Mouse (Mus musculus): Measurements from ENCODE around the gene Gm4450. TPM values are rescaled to one million over a fixed set of nuclear protein-coding genes. Genes with fewer than 3 reads are reported as not detected.
"Not testable (repeated sequence)": the region's sequence is repeated elsewhere in the genome, so short reads cannot be mapped to it uniquely, and the experiment has no call there.

Gm4450 gene
- polyA plus RNA-seq, 1 experiment: not detected

- not testable (repeated sequence) for H3K27ac ChIP-seq (ENCODE audit: insufficient read depth, low read length); H3K36me3 ChIP-seq (ENCODE audit: control insufficient read depth, insufficient read depth, low read length, poor library complexity, severe bottlenecking); H3K4me1 ChIP-seq (ENCODE audit: control insufficient read depth, insufficient read depth, low read length); H3K9ac ChIP-seq (ENCODE audit: low read depth, poor library complexity, severe bottlenecking); H3K9me3 ChIP-seq (replicated peaks; ENCODE audit: control insufficient read depth, insufficient read depth, low read length, poor library complexity, severe bottlenecking); H3K27me3 ChIP-seq (ENCODE audit: control insufficient read depth, insufficient read depth, low read length, poor library complexity, severe bottlenecking); H3K4me3 ChIP-seq (ENCODE audit: low read depth, low read length)
These were observed 13.7 kb downstream of the Gm4450 start for GRCm38 (mm10) chr3:98443149-98443779.

GRCm38 (mm10) chr3:98442245-98442644 lies 14.7 kb downstream of the Gm4450 start:
- H3K4me1 ChIP-seq (ENCODE audit: control insufficient read depth, insufficient read depth, low read length); H3K9ac ChIP-seq (ENCODE audit: low read depth, poor library complexity, severe bottlenecking); H3K27ac ChIP-seq (ENCODE audit: insufficient read depth, low read length); H3K9me3 ChIP-seq (replicated peaks; ENCODE audit: control insufficient read depth, insufficient read depth, low read length, poor library complexity, severe bottlenecking); H3K27me3 ChIP-seq (ENCODE audit: control insufficient read depth, insufficient read depth, low read length, poor library complexity, severe bottlenecking); H3K36me3 ChIP-seq (ENCODE audit: control insufficient read depth, insufficient read depth, low read length, poor library complexity, severe bottlenecking); H3K4me3 ChIP-seq (ENCODE audit: low read depth, low read length): not testable (repeated sequence)

GRCm38 (mm10) chr3:98435030-98435429 lies 21.9 kb downstream of the Gm4450 start:
- Histone ChIP-seq H3K9ac (ENCODE audit: low read depth, poor library complexity, severe bottlenecking) (no peak overlapping the region), H3K36me3 (ENCODE audit: control insufficient read depth, insufficient read depth, low read length, poor library complexity, severe bottlenecking) (no peaks in the 10 kb centered on the region), H3K27ac (ENCODE audit: insufficient read depth, low read length) (no peak overlapping the region), H3K4me3 (ENCODE audit: low read depth, low read length) (no peak overlapping the region), H3K4me1 (ENCODE audit: control insufficient read depth, insufficient read depth, low read length) (no peaks in the 10 kb centered on the region), H3K27me3 (ENCODE audit: control insufficient read depth, insufficient read depth, low read length, poor library complexity, severe bottlenecking) (no peaks in the 10 kb centered on the region), H3K9me3 (replicated peaks; ENCODE audit: control insufficient read depth, insufficient read depth, low read length, poor library complexity, severe bottlenecking) (no peaks in the 10 kb centered on the region)
- TF ChIP-seq EP300 (IDR thresholded peaks at IDR 0.05; ENCODE audit: insufficient read depth, low read depth, low read length): no peak
- no peak for TF ChIP-seq CTCF (IDR thresholded peaks at IDR 0.05; ENCODE audit: low read depth, low read length)
- TF ChIP-seq POLR2A (IDR thresholded peaks at IDR 0.05; ENCODE audit: insufficient read depth, low read length): no peak

- H3K9ac ChIP-seq (ENCODE audit: low read depth, poor library complexity, severe bottlenecking): no peak overlapping the region
- TF ChIP-seq EP300 (IDR thresholded peaks at IDR 0.05; ENCODE audit: insufficient read depth, low read depth, low read length): no peak
- TF ChIP-seq POLR2A (IDR thresholded peaks at IDR 0.05; ENCODE audit: insufficient read depth, low read length): no peak
- TF ChIP-seq CTCF (IDR thresholded peaks at IDR 0.05; ENCODE audit: low read depth, low read length): no peak
- peaks cover 2% of the 10 kb centered on the region; the same call in 1 of the 2 replicates for H3K27me3 ChIP-seq (ENCODE audit: control insufficient read depth, insufficient read depth, low read length, poor library complexity, severe bottlenecking)
- no peak overlapping the region for H3K4me3 ChIP-seq (ENCODE audit: low read depth, low read length)
- no peaks in the 10 kb centered on the region for H3K36me3 ChIP-seq (ENCODE audit: control insufficient read depth, insufficient read depth, low read length, poor library complexity, severe bottlenecking)
- no peaks in the 10 kb centered on the region for H3K4me1 ChIP-seq (ENCODE audit: control insufficient read depth, insufficient read depth, low read length)
- no peaks in the 10 kb centered on the region for H3K9me3 ChIP-seq (replicated peaks; ENCODE audit: control insufficient read depth, insufficient read depth, low read length, poor library complexity, severe bottlenecking)
- H3K27ac ChIP-seq (ENCODE audit: insufficient read depth, low read length): no peak overlapping the region
These were observed 22.7 kb downstream of the Gm4450 start for GRCm38 (mm10) chr3:98434088-98434816.

- Histone ChIP-seq H3K27me3 (ENCODE audit: control insufficient read depth, insufficient read depth, low read length, poor library complexity, severe bottlenecking) (peaks cover 8% of the 10 kb centered on the region; the same call in 1 of the 2 replicates), H3K9ac (ENCODE audit: low read depth, poor library complexity, severe bottlenecking) (no peak overlapping the region), H3K36me3 (ENCODE audit: control insufficient read depth, insufficient read depth, low read length, poor library complexity, severe bottlenecking) (no peaks in the 10 kb centered on the region), H3K9me3 (replicated peaks; ENCODE audit: control insufficient read depth, insufficient read depth, low read length, poor library complexity, severe bottlenecking) (no peaks in the 10 kb centered on the region), H3K27ac (ENCODE audit: insufficient read depth, low read length) (no peak overlapping the region), H3K4me3 (ENCODE audit: low read depth, low read length) (no peak overlapping the region), H3K4me1 (ENCODE audit: control insufficient read depth, insufficient read depth, low read length) (no peaks in the 10 kb centered on the region)
- TF ChIP-seq EP300 (IDR thresholded peaks at IDR 0.05; ENCODE audit: insufficient read depth, low read depth, low read length) (no peak), CTCF (IDR thresholded peaks at IDR 0.05; ENCODE audit: low read depth, low read length) (no peak), POLR2A (IDR thresholded peaks at IDR 0.05; ENCODE audit: insufficient read depth, low read length) (no peak)
These were observed 27.9 kb downstream of the Gm4450 start for GRCm38 (mm10) chr3:98428928-98429525.

GRCm38 (mm10) chr3:98428449-98428775 lies 28.5 kb downstream of the Gm4450 start:
- TF ChIP-seq EP300 (IDR thresholded peaks at IDR 0.05; ENCODE audit: insufficient read depth, low read depth, low read length): no peak
- TF ChIP-seq CTCF (IDR thresholded peaks at IDR 0.05; ENCODE audit: low read depth, low read length): no peak
- no peak for TF ChIP-seq POLR2A (IDR thresholded peaks at IDR 0.05; ENCODE audit: insufficient read depth, low read length)
- H3K9me3 ChIP-seq (replicated peaks; ENCODE audit: control insufficient read depth, insufficient read depth, low read length, poor library complexity, severe bottlenecking): no peaks in the 10 kb centered on the region
- no peak overlapping the region for H3K27ac ChIP-seq (ENCODE audit: insufficient read depth, low read length)
- peaks cover 8% of the 10 kb centered on the region; the same call in 1 of the 2 replicates for H3K27me3 ChIP-seq (ENCODE audit: control insufficient read depth, insufficient read depth, low read length, poor library complexity, severe bottlenecking)
- H3K4me3 ChIP-seq (ENCODE audit: low read depth, low read length): peak overlapping the region; percentile 76
- no peaks in the 10 kb centered on the region for H3K36me3 ChIP-seq (ENCODE audit: control insufficient read depth, insufficient read depth, low read length, poor library complexity, severe bottlenecking)
- H3K9ac ChIP-seq (ENCODE audit: low read depth, poor library complexity, severe bottlenecking): peak overlapping the region; percentile 54
- H3K4me1 ChIP-seq (ENCODE audit: control insufficient read depth, insufficient read depth, low read length): no peaks in the 10 kb centered on the region
